ENCODE assay signal across 49 mouse cellular contexts in the genomic region with DNA sequence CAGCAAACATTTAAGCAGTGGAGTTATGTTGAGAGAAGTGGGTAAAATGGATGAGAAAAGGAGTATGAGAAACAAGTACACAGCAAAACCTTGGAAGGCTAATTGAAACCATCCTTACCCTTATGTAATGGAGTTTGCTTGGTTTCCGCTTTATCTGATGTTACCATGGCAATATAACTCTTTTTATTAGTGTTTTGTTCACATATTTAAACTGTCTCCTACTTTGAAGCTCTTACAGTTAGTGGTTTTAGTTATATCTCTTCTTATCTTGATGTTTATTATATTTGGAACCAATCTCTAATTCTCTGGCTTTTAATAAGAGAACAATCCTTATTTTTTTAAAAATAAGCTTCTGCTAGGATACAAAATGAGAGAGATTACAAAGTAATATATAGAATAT. TPM values are rescaled to one million over a fixed set of nuclear protein-coding genes. Genes with fewer than 3 reads are reported as not detected.
"Had no signal": no experiment of that assay in that cellular context is flagged by ENCODE, and none has a peak within 500 bp of the region (broad histone marks: within the 10 kb centered on the region; RNA-seq: fewer than 3 reads in every experiment).

No protein-coding gene starts in this region.

- H3K4me2 ChIP-seq: heart, embryonic 13.5 days; heart, embryonic 15.5 days; hindbrain, embryonic 12.5 days; hindbrain, embryonic 13.5 days; hindbrain, embryonic 14.5 days; hindbrain, embryonic 15.5 days; intestine, embryonic 15.5 days; kidney, embryonic 15.5 days had no signal

- H3K4me1 ChIP-seq: heart, embryonic 13.5 days; heart, embryonic 15.5 days; hindbrain, embryonic 10.5 days; hindbrain, embryonic 12.5 days; hindbrain, embryonic 13.5 days; hindbrain, embryonic 15.5 days; intestine, embryonic 15.5 days; kidney, embryonic 15.5 days had no signal

- ATAC-seq: hindbrain, embryonic 16.5 days; hindbrain, postnatal 0 days; inflammation-experienced regulatory T-cells, adult 6 months; intestine, embryonic 15.5 days; intestine, embryonic 16.5 days; intestine, postnatal 0 days had no signal

- H3K4me3 ChIP-seq: heart, embryonic 13.5 days; heart, embryonic 15.5 days; hindbrain, embryonic 10.5 days; hindbrain, embryonic 12.5 days; hindbrain, embryonic 13.5 days; hindbrain, embryonic 15.5 days; intestine, embryonic 15.5 days; kidney, embryonic 15.5 days; layer of hippocampus, adult 2 months; left cerebral cortex, adult 2 months had no signal

- H3K9ac ChIP-seq: heart, embryonic 13.5 days; heart, embryonic 15.5 days; hindbrain, embryonic 12.5 days; hindbrain, embryonic 13.5 days; hindbrain, embryonic 14.5 days; hindbrain, embryonic 15.5 days; intestine, embryonic 15.5 days; kidney, embryonic 15.5 days had no signal

- H3K27me3 ChIP-seq: heart, embryonic 13.5 days; heart, embryonic 15.5 days; hindbrain, embryonic 12.5 days; hindbrain, embryonic 13.5 days; hindbrain, embryonic 15.5 days; intestine, embryonic 15.5 days; kidney, embryonic 15.5 days had no signal

- H3K9me3 ChIP-seq: heart, embryonic 15.5 days; hindbrain, embryonic 12.5 days; hindbrain, embryonic 15.5 days; intestine, embryonic 15.5 days; kidney, embryonic 15.5 days had no signal

- H3K36me3 ChIP-seq: heart, embryonic 13.5 days; heart, embryonic 15.5 days; hindbrain, embryonic 10.5 days; hindbrain, embryonic 12.5 days; hindbrain, embryonic 13.5 days; hindbrain, embryonic 15.5 days; intestine, embryonic 15.5 days; kidney, embryonic 15.5 days had no signal

- DNase-seq: heart, postnatal 10 days; heart, postnatal 14 days; heart, postnatal 36 days; heart, postnatal 4 days; kidney, adult 11 months; kidney, adult 18-20 months; kidney, adult 2 months; kidney, adult 8-10 months; kidney, adult 9 months; kidney, postnatal 10 days; kidney, postnatal 14 days; kidney, postnatal 25 days; kidney, postnatal 36 days; kidney, postnatal 4 days; layer of hippocampus, adult 9-11 months; layer of hippocampus, postnatal 36 days had no signal

- H3K27ac ChIP-seq: heart, embryonic 13.5 days; heart, embryonic 15.5 days; hindbrain, embryonic 10.5 days; hindbrain, embryonic 12.5 days; hindbrain, embryonic 13.5 days; hindbrain, embryonic 14.5 days; hindbrain, embryonic 15.5 days; hindbrain, postnatal 0 days; intestine, embryonic 15.5 days; kidney, embryonic 15.5 days; kidney, postnatal 0 days; layer of hippocampus, adult 2 months; left cerebral cortex, adult 2 months had no signal

RNA-seq across cellular contexts. Expression of a gene that starts 9.6 kb away (rescaled TPM):
- total RNA-seq: heart, postnatal 10 days; heart, postnatal 14 days; heart, postnatal 25 days; heart, postnatal 36 days; heart, postnatal 4 days; hematopoietic stem cell, adult 5-6 weeks; hindbrain, postnatal 0 days; layer of hippocampus, adult 18-20 months; layer of hippocampus, adult 2 months; layer of hippocampus, adult 8-10 months; layer of hippocampus, postnatal 10 days; layer of hippocampus, postnatal 14 days; layer of hippocampus, postnatal 25 days; layer of hippocampus, postnatal 36 days; left cerebral cortex, adult 18-20 months; left cerebral cortex, adult 2 months; left cerebral cortex, adult 8-10 months had no signal
- polyA plus RNA-seq: heart, embryonic 13.5 days; heart, embryonic 14.5 days; heart, embryonic 15.5 days; heart, embryonic 16.5 days; heart, postnatal 0 days; hindbrain, embryonic 10.5 days; hindbrain, embryonic 11.5 days; hindbrain, embryonic 12.5 days; hindbrain, embryonic 13.5 days; hindbrain, embryonic 14.5 days; hindbrain, embryonic 15.5 days; hindbrain, embryonic 16.5 days; hindbrain, postnatal 0 days; inflammation-experienced regulatory T-cells, adult 6 months; intestine, embryonic 14.5 days; intestine, embryonic 15.5 days; intestine, embryonic 16.5 days; intestine, postnatal 0 days; kidney, adult 2 months; kidney, embryonic 14.5 days; kidney, embryonic 15.5 days; large intestine, adult 2 months had no signal
